Mouse (Mus musculus): ENCODE results near the gene Fam129b. TPM values are rescaled to one million over a fixed set of nuclear protein-coding genes. Genes with fewer than 3 reads are reported as not detected.
A peak's percentile ranks its signal among the peaks of the same experiment; 100 is the strongest.

The Fam129b gene
- polyA plus RNA-seq, 1 experiment: 22.9 TPM

DNA sequence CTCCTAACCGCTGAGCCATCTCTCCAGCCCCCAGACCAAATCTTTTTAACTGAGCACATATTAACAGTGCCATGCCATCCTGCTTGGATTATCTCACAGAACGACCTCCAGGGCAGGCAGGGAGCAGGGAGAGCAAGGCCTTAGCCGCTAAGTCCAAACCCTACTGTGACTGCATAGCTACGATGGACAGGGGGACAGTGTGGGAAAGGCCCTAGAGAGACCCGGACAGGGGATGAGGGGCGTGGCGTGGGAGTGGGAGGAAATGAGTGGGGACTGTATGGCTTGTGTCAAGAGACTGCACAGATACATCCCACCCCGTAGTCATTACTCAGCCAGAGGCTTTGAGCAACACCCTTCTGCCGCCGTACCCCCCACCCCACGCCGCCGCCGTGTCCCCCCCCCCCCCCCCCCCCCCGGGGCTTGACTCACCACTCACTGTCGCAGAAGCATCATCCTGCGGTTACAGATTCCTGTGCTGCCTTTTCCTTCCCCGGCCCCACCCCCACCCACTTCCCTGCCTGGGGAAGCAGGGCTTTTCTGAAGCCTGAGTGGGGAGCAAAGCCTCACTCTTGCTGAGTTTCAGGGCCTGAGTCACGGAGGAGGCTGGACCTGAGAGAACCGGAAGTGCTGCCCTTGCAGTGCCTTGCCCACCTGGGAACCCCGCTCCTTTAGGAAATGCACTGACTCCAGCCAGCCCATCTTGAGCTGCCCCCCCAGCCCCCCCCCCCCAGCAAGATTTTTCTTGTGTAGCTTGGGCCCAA, 6.5 kb downstream of the Fam129b start:
- no peaks in the 10 kb centered on the region for H3K36me3 ChIP-seq (ENCODE audit: control insufficient read depth, insufficient read depth, low read length)
- 7% methylated on average over 21 of the region's 21 CpGs for WGBS
- no peak overlapping the region for H3K27ac ChIP-seq (ENCODE audit: control insufficient read depth, insufficient read depth, low read length)
- peaks cover 16% of the 10 kb centered on the region for H3K4me1 ChIP-seq (replicated peaks; ENCODE audit: control insufficient read depth, insufficient read depth, low read length)
- no peak for TF ChIP-seq CTCF (IDR thresholded peaks at IDR 0.05; ENCODE audit: borderline replicate concordance, control insufficient read depth, extremely low read depth, insufficient read depth, low read length, poor library complexity)
- no peak for TF ChIP-seq POLR2A (IDR thresholded peaks at IDR 0.05; ENCODE audit: control insufficient read depth, extremely low read depth, insufficient read depth, low read length, poor library complexity)
- H3K27me3 ChIP-seq (ENCODE audit: control insufficient read depth, insufficient read depth, low read length): no peaks in the 10 kb centered on the region
- H3K4me3 ChIP-seq (ENCODE audit: control insufficient read depth, insufficient read depth, low read length): no peak overlapping the region
- no peak for DNase-seq

DNA sequence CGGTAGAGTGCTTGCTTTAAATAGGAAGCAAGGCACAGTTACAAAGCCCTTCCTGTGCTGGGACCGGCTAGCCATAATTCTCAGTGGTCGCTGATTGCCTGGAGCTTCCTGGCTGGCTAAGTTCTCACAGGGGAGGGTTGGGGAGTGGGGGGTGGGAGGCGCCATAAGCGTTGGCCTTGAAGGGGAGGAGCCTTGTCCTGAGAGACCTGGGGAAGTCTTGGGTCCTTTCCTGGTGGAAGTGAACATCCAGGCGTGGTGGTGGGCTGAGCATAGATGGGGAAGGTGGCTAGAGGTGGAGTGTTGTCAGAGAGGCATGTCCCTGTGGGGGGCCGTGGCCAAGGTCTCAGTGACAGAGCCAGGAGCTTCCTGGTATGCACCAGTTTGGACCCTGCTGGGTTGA, 8.8 kb downstream of the Fam129b start:
- TF ChIP-seq CTCF (IDR thresholded peaks at IDR 0.05; ENCODE audit: borderline replicate concordance, control insufficient read depth, extremely low read depth, insufficient read depth, low read length, poor library complexity): no peak
- no peak for TF ChIP-seq POLR2A (IDR thresholded peaks at IDR 0.05; ENCODE audit: control insufficient read depth, extremely low read depth, insufficient read depth, low read length, poor library complexity)
- Histone ChIP-seq H3K4me1 (replicated peaks; ENCODE audit: control insufficient read depth, insufficient read depth, low read length) (peaks cover 16% of the 10 kb centered on the region), H3K4me3 (ENCODE audit: control insufficient read depth, insufficient read depth, low read length) (no peak overlapping the region), H3K27me3 (ENCODE audit: control insufficient read depth, insufficient read depth, low read length) (no peaks in the 10 kb centered on the region), H3K27ac (ENCODE audit: control insufficient read depth, insufficient read depth, low read length) (no peak overlapping the region), H3K36me3 (ENCODE audit: control insufficient read depth, insufficient read depth, low read length) (no peaks in the 10 kb centered on the region)
- DNase-seq: no peak
- WGBS: 21% methylated on average over 7 of the region's 7 CpGs

DNA sequence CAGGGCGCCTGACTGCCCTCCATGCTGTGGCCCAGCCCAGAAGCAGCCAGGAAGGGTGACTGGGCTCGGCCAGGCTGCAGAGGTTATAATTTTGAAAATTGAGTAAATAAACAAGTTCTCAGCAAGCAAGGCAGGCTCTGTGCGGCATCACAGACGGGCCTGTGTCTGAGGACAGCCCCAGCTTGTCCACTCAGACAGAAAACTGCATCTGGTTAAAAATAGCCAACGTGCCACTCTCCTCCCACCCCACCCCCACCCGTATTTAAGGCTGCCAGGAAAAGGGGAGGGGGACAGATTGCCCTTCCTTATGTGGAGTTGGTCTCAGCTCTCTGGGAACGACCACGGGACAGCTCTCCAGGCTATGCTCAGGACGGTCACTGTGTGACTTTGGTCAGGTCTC, 12.1 kb downstream of the Fam129b start:
- no peak for TF ChIP-seq POLR2A (IDR thresholded peaks at IDR 0.05; ENCODE audit: control insufficient read depth, extremely low read depth, insufficient read depth, low read length, poor library complexity)
- TF ChIP-seq CTCF (IDR thresholded peaks at IDR 0.05; ENCODE audit: borderline replicate concordance, control insufficient read depth, extremely low read depth, insufficient read depth, low read length, poor library complexity): no peak
- DNase-seq: no peak
- no peaks in the 10 kb centered on the region for H3K27me3 ChIP-seq (ENCODE audit: control insufficient read depth, insufficient read depth, low read length)
- no peak overlapping the region for H3K27ac ChIP-seq (ENCODE audit: control insufficient read depth, insufficient read depth, low read length)
- WGBS: 72% methylated on average over 9 of the region's 9 CpGs
- no peaks in the 10 kb centered on the region for H3K36me3 ChIP-seq (ENCODE audit: control insufficient read depth, insufficient read depth, low read length)
- peaks cover 14% of the 10 kb centered on the region for H3K4me1 ChIP-seq (replicated peaks; ENCODE audit: control insufficient read depth, insufficient read depth, low read length)
- no peak overlapping the region for H3K4me3 ChIP-seq (ENCODE audit: control insufficient read depth, insufficient read depth, low read length)

DNA sequence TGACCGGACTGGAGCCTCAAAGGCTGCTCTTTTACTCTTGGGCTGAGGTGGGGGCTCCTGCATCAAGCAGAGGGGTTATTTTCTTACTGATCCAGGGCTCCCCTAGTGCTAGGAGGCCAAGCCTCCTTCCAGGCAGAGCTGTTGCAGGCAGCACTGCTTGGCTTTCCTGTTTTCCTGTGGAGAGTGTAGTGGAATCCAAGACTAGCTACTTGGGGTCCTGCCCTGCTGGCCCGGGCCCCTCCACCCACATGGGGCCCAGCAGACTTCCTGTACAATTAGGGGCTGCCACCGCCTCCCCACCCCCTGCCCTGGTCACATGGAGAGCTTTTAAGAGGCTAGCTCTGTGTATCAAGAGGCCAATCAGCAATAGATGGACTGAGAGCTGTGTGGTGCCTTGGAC, 12.6 kb downstream of the Fam129b start:
- no peaks in the 10 kb centered on the region for H3K27me3 ChIP-seq (ENCODE audit: control insufficient read depth, insufficient read depth, low read length)
- peaks cover 13% of the 10 kb centered on the region for H3K4me1 ChIP-seq (replicated peaks; ENCODE audit: control insufficient read depth, insufficient read depth, low read length)
- no peak for TF ChIP-seq CTCF (IDR thresholded peaks at IDR 0.05; ENCODE audit: borderline replicate concordance, control insufficient read depth, extremely low read depth, insufficient read depth, low read length, poor library complexity)
- no peak for TF ChIP-seq POLR2A (IDR thresholded peaks at IDR 0.05; ENCODE audit: control insufficient read depth, extremely low read depth, insufficient read depth, low read length, poor library complexity)
- H3K36me3 ChIP-seq (ENCODE audit: control insufficient read depth, insufficient read depth, low read length): no peaks in the 10 kb centered on the region
- H3K4me3 ChIP-seq (ENCODE audit: control insufficient read depth, insufficient read depth, low read length): no peak overlapping the region
- WGBS: 62% methylated on average over 3 of the region's 3 CpGs
- no peak for DNase-seq
- H3K27ac ChIP-seq (ENCODE audit: control insufficient read depth, insufficient read depth, low read length): no peak overlapping the region

DNA sequence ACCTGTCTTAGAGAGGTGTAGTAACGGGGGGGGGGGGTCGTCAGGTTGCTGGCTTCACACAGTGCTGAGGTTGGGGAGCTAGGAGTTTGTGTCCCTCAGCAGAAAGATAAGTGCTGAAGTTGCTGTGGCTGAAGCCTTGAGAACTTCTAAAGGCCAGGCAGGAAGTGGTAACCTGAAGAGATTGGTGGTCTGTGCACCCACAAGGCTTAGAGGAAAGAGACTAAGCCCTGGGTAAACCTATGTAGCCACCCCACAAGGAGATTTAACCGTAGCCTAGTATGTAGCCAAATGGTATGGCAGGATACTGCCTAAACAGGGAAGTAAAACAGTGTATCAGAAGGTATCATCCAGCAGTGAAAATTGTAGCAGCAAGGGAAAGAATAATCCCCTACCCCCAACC, 14.4 kb downstream of the Fam129b start:
- Histone ChIP-seq H3K36me3 (ENCODE audit: control insufficient read depth, insufficient read depth, low read length) (no peaks in the 10 kb centered on the region), H3K27me3 (ENCODE audit: control insufficient read depth, insufficient read depth, low read length) (no peaks in the 10 kb centered on the region), H3K4me1 (replicated peaks; ENCODE audit: control insufficient read depth, insufficient read depth, low read length) (peaks cover 11% of the 10 kb centered on the region), H3K4me3 (ENCODE audit: control insufficient read depth, insufficient read depth, low read length) (no peak overlapping the region), H3K27ac (ENCODE audit: control insufficient read depth, insufficient read depth, low read length) (no peak overlapping the region)
- peak; percentile 18 for DNase-seq
- 10% methylated on average over 3 of the region's 3 CpGs for WGBS
- no peak for TF ChIP-seq POLR2A (IDR thresholded peaks at IDR 0.05; ENCODE audit: control insufficient read depth, extremely low read depth, insufficient read depth, low read length, poor library complexity)
- TF ChIP-seq CTCF (IDR thresholded peaks at IDR 0.05; ENCODE audit: borderline replicate concordance, control insufficient read depth, extremely low read depth, insufficient read depth, low read length, poor library complexity): no peak

DNA sequence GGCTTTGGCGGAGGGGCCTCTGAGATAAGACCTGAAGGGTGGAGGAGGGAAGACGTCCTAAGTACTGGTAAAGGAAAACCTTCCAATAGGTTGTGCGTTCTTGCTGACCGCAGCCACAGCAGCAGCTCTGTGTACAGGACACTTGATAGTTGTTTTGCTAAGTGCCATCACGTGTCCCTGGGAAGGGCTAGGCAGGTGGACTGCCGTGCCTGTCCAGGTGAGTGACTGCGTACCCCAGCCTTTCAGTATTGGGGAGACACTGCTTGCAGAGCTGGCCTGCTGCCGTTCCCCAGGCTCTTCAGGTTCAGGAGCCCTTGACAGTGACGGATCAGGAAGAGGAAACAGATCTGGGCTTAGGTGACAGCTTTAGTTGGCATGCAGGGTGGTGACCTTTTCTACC, 15.4 kb downstream of the Fam129b start:
- Histone ChIP-seq H3K4me3 (ENCODE audit: control insufficient read depth, insufficient read depth, low read length) (no peak overlapping the region), H3K36me3 (ENCODE audit: control insufficient read depth, insufficient read depth, low read length) (no peaks in the 10 kb centered on the region), H3K27me3 (ENCODE audit: control insufficient read depth, insufficient read depth, low read length) (no peaks in the 10 kb centered on the region), H3K27ac (ENCODE audit: control insufficient read depth, insufficient read depth, low read length) (no peak overlapping the region), H3K4me1 (replicated peaks; ENCODE audit: control insufficient read depth, insufficient read depth, low read length) (peaks cover 11% of the 10 kb centered on the region)
- 78% methylated on average over 9 of the region's 9 CpGs for WGBS
- TF ChIP-seq CTCF (IDR thresholded peaks at IDR 0.05; ENCODE audit: borderline replicate concordance, control insufficient read depth, extremely low read depth, insufficient read depth, low read length, poor library complexity) (no peak), POLR2A (IDR thresholded peaks at IDR 0.05; ENCODE audit: control insufficient read depth, extremely low read depth, insufficient read depth, low read length, poor library complexity) (no peak)
- DNase-seq: no peak

All from thymus, adult 2 months (tissue).